Mouse (Mus musculus) adrenal gland, adult 2 months (tissue): ENCODE measurements at regions not wholly inside any gene's neighbourhood (a gene's known extent, or its start where the extent isn't known, plus 50 kb on each side); places are given as distances from the start of the nearest gene placed in this dataset.
"Not testable (repeated sequence)": the region's sequence is repeated elsewhere in the genome, so short reads cannot be mapped to it uniquely, and the experiment has no call there.

Experiments used
- DNase-seq: peaks from one replicate; pipeline ENCODE4 v3.0.0; 2021

- no peak for DNase-seq
Measured at GRCm38 (mm10) chr13:81008864-81009766, 125.9 kb downstream of the Arrdc3 start.

- no peak for DNase-seq
Measured at GRCm38 (mm10) chr13:81013953-81014352, 130.8 kb downstream of the Arrdc3 start.

- DNase-seq, result no peak
Measured at GRCm38 (mm10) chr13:81020106-81020747, 137.0 kb downstream of the Arrdc3 start.

GRCm38 (mm10) chr13:81020811-81021210, 137.6 kb downstream of the Arrdc3 start:
- no peak for DNase-seq

DNA sequence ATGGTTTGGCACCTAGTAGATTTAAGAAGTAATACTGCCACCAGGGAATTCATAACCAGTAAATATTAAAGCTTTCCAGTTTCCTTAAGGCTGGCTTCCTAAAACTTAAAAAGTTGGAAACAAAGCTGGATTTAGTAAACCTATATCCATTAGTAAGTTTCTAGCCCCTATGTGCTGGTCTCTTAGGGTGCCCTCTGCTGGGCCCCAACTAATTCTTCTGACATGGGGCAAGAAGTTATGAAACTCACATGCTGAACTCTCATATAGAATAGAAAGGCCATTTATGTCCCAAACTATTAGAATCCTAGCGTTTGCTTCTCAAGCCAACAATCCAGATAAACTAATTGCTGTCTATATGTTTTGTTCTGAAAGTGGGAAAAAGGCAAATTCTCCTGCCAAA, 139.2 kb downstream of the Arrdc3 start:
- peak; percentile 29 for DNase-seq

- DNase-seq, result not testable (repeated sequence)
Measured at GRCm38 (mm10) chr13:81025241-81025760, 142.1 kb downstream of the Arrdc3 start.

DNA sequence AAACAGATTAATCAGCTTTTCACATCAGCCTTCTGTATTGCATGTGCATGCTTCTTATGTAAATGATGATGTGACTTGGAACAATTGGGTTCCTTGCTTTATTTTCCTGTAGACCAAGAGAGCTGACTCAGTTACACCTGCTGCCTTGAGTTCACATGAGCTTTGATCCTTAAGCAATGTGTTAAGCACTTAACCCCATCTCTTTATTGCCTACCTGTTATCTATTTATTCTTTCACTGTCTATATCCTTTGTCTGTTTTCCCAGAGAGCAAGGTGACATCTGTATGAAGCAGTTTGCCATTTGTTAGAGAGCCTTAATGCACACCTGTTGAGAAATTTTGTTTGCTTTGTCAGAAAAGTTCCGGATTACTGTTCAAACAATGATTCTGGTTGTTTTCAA, 154.1 kb downstream of the Arrdc3 start:
- DNase-seq, result no peak

GRCm38 (mm10) chr13:81038736-81039135, 155.6 kb downstream of the Arrdc3 start:
- DNase-seq, result no peak

DNA sequence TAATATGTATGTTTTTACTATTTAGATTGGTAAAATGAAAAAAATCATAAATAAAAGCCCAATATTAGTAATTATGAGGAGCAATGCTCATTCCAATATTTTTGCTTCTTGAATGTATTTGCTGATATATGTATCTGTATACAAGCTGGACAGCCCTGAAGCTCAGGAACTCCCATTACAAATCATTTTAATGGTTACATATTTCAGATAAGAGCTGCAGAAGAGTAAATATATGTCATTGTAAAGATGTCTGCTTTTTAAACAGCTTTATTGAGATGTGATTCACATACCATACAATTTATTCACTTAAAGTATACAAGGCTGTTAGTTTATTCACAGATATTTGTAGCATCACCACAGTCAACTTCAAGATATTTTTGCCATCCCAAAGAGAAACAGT, 157.3 kb downstream of the Arrdc3 start:
- DNase-seq, result no peak

DNA sequence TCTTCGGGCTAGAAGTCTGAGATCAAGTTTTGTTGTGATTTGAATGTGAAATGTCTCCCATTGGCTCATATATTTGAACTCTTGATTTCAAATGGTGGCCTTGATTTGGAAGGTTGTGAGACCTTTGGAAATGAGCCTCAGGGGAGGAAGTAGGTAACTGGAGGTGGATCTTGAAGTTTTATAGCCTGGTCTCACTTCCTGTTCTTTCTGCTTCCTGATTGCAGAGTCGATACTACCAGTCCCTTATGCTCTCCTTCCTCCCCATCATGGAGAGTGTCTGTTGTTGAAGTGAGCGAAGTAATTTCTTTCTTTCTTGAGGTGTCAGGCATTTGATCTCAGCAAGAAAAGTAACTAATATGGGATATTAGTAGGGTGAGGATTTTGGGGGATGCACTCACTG, 158.5 kb downstream of the Arrdc3 start:
- DNase-seq, result no peak
